Mouse (Mus musculus): ENCODE data around the gene Cisd2. TPM values are rescaled to one million over a fixed set of nuclear protein-coding genes. Genes with fewer than 3 reads are reported as not detected.

Cisd2 gene
- total and polyA plus RNA-seq, 2 experiments from 2014 or later, result 21.2 to 46.2 TPM

- Histone ChIP-seq H3K36me3 (ENCODE audit: insufficient read depth, low read length) (no peaks in the 10 kb centered on the region), H3K4me3 (ENCODE audit: low read length) (no peak overlapping the region), H3K9me3 (ENCODE audit: low read length) (no peaks in the 10 kb centered on the region), H3K27ac (no peak overlapping the region), H3K9ac (replicated peaks; ENCODE audit: low read length) (no peak overlapping the region), H3K27me3 (ENCODE audit: insufficient read depth, low read length) (no peaks in the 10 kb centered on the region), H3K4me1 (ENCODE audit: insufficient read depth, low read length) (peaks cover 3% of the 10 kb centered on the region; the same call in 1 of the 2 replicates), H3K4me2 (ENCODE audit: low read depth, low read length) (no peak overlapping the region)
- DNase-seq (ENCODE audit: low spot score), result no peak
- 95% methylated on average over 3 of the region's 3 CpGs for WGBS
- ATAC-seq, result no peak
- no peak for TF ChIP-seq CTCF (IDR thresholded peaks at IDR 0.05; ENCODE audit: low read depth)
These were observed 6.5 kb downstream of the Cisd2 start for GRCm38 (mm10) chr3:135417245-135417644.

GRCm38 (mm10) chr3:135411824-135412223 lies 11.9 kb downstream of the Cisd2 start:
- no peak for TF ChIP-seq CTCF (IDR thresholded peaks at IDR 0.05; ENCODE audit: low read depth)
- H3K4me3 ChIP-seq (ENCODE audit: low read length), result no peak overlapping the region
- H3K4me1 ChIP-seq (ENCODE audit: insufficient read depth, low read length), result no peaks in the 10 kb centered on the region
- no peak for ATAC-seq
- no peaks in the 10 kb centered on the region for H3K9me3 ChIP-seq (ENCODE audit: low read length)
- WGBS, result 33% methylated on average over 9 of the region's 9 CpGs
- H3K4me2 ChIP-seq (ENCODE audit: low read depth, low read length), result no peak overlapping the region
- no peaks in the 10 kb centered on the region for H3K36me3 ChIP-seq (ENCODE audit: insufficient read depth, low read length)
- no peak overlapping the region; the same call in 1 of the 2 replicates for H3K9ac ChIP-seq (replicated peaks; ENCODE audit: low read length)
- no peak for DNase-seq (ENCODE audit: low spot score)
- H3K27me3 ChIP-seq (ENCODE audit: insufficient read depth, low read length), result no peaks in the 10 kb centered on the region
- H3K27ac ChIP-seq, result no peak overlapping the region

- H3K27me3 ChIP-seq (ENCODE audit: insufficient read depth, low read length), result no peaks in the 10 kb centered on the region
- WGBS, result 86% methylated on average over 12 of the region's 12 CpGs
- ATAC-seq, result no peak
- H3K36me3 ChIP-seq (ENCODE audit: insufficient read depth, low read length), result no peaks in the 10 kb centered on the region
- H3K9me3 ChIP-seq (ENCODE audit: low read length), result no peaks in the 10 kb centered on the region
- no peak overlapping the region for H3K9ac ChIP-seq (replicated peaks; ENCODE audit: low read length)
- H3K4me2 ChIP-seq (ENCODE audit: low read depth, low read length), result no peak overlapping the region
- no peak overlapping the region for H3K4me3 ChIP-seq (ENCODE audit: low read length)
- TF ChIP-seq CTCF (IDR thresholded peaks at IDR 0.05; ENCODE audit: low read depth), result no peak
- H3K4me1 ChIP-seq (ENCODE audit: insufficient read depth, low read length), result no peaks in the 10 kb centered on the region
- DNase-seq (ENCODE audit: low spot score), result no peak
- H3K27ac ChIP-seq, result no peak overlapping the region
These were observed 12.7 kb downstream of the Cisd2 start for GRCm38 (mm10) chr3:135411056-135411455.

- ATAC-seq (no peak), DNase-seq (ENCODE audit: low spot score) (no peak)
- Histone ChIP-seq H3K4me1 (ENCODE audit: insufficient read depth, low read length) (no peaks in the 10 kb centered on the region), H3K4me3 (ENCODE audit: low read length) (no peak overlapping the region), H3K9ac (replicated peaks; ENCODE audit: low read length) (no peak overlapping the region), H3K36me3 (ENCODE audit: insufficient read depth, low read length) (no peaks in the 10 kb centered on the region), H3K4me2 (ENCODE audit: low read depth, low read length) (no peak overlapping the region), H3K9me3 (ENCODE audit: low read length) (no peaks in the 10 kb centered on the region), H3K27me3 (ENCODE audit: insufficient read depth, low read length) (no peaks in the 10 kb centered on the region), H3K27ac (no peak overlapping the region)
- 97% methylated on average over 5 of the region's 5 CpGs for WGBS
- 0 out of 2 replicates have a peak, but pooled peaks have one; percentile 11 for TF ChIP-seq CTCF (IDR thresholded peaks at IDR 0.05; ENCODE audit: low read depth)
These were observed 14.5 kb downstream of the Cisd2 start for GRCm38 (mm10) chr3:135409219-135409618.

- no peak for ATAC-seq
- 90% methylated on average over 9 of the region's 9 CpGs for WGBS
These were observed 16.4 kb downstream of the Cisd2 start for GRCm38 (mm10) chr3:135407351-135407750.

GRCm38 (mm10) chr3:135404599-135404998 lies 19.1 kb downstream of the Cisd2 start:
- DNase-seq (ENCODE audit: low spot score) (no peak), ATAC-seq (no peak)
- WGBS, result 70% methylated on average over 4 of the region's 4 CpGs
- no peak for TF ChIP-seq CTCF (IDR thresholded peaks at IDR 0.05; ENCODE audit: low read depth)
- H3K9ac ChIP-seq (replicated peaks; ENCODE audit: low read length), result no peak overlapping the region
- no peaks in the 10 kb centered on the region for H3K36me3 ChIP-seq (ENCODE audit: insufficient read depth, low read length)
- H3K9me3 ChIP-seq (ENCODE audit: low read length), result no peaks in the 10 kb centered on the region
- no peak overlapping the region for H3K27ac ChIP-seq
- no peaks in the 10 kb centered on the region for H3K27me3 ChIP-seq (ENCODE audit: insufficient read depth, low read length)
- no peak overlapping the region for H3K4me3 ChIP-seq (ENCODE audit: low read length)
- no peaks in the 10 kb centered on the region for H3K4me1 ChIP-seq (ENCODE audit: insufficient read depth, low read length)
- no peak overlapping the region for H3K4me2 ChIP-seq (ENCODE audit: low read depth, low read length)

More at GRCm38 (mm10) chr3:135407351-135407750, 16.4 kb downstream of the Cisd2 start:
- Histone ChIP-seq H3K4me2 (ENCODE audit: low read depth, low read length) (no peak overlapping the region), H3K27ac (no peak overlapping the region), H3K9ac (replicated peaks; ENCODE audit: low read length) (no peak overlapping the region), H3K4me1 (ENCODE audit: insufficient read depth, low read length) (no peaks in the 10 kb centered on the region), H3K27me3 (ENCODE audit: insufficient read depth, low read length) (no peaks in the 10 kb centered on the region), H3K9me3 (ENCODE audit: low read length) (no peaks in the 10 kb centered on the region), H3K36me3 (ENCODE audit: insufficient read depth, low read length) (no peaks in the 10 kb centered on the region), H3K4me3 (ENCODE audit: low read length) (no peak overlapping the region)
- no peak for DNase-seq (ENCODE audit: low spot score)
- no peak for TF ChIP-seq CTCF (IDR thresholded peaks at IDR 0.05; ENCODE audit: low read depth)

- no peaks in the 10 kb centered on the region for H3K4me1 ChIP-seq (ENCODE audit: insufficient read depth, low read length)
- H3K9ac ChIP-seq (replicated peaks; ENCODE audit: low read length), result no peak overlapping the region
- ATAC-seq, result no peak
- TF ChIP-seq CTCF (IDR thresholded peaks at IDR 0.05; ENCODE audit: low read depth), result 0 out of 2 replicates have a peak, but pooled peaks have one; percentile 18
- DNase-seq (ENCODE audit: low spot score), result no peak
- H3K27me3 ChIP-seq (ENCODE audit: insufficient read depth, low read length), result no peaks in the 10 kb centered on the region
- WGBS, result 71% methylated on average over 5 of the region's 5 CpGs
- no peak overlapping the region for H3K27ac ChIP-seq
- H3K4me2 ChIP-seq (ENCODE audit: low read depth, low read length), result no peak overlapping the region
- H3K9me3 ChIP-seq (ENCODE audit: low read length), result no peaks in the 10 kb centered on the region
- H3K36me3 ChIP-seq (ENCODE audit: insufficient read depth, low read length), result no peaks in the 10 kb centered on the region
- no peak overlapping the region for H3K4me3 ChIP-seq (ENCODE audit: low read length)
These were observed 19.9 kb downstream of the Cisd2 start for GRCm38 (mm10) chr3:135403856-135404255.

Measured in hindbrain, postnatal 0 days (tissue).